Mouse (Mus musculus) kidney, adult 2 months (tissue): ENCODE results near the gene Apobec1. TPM values are rescaled to one million over a fixed set of nuclear protein-coding genes. Genes with fewer than 3 reads are reported as not detected.

Experiments used
- DNase-seq: peaks from one replicate; pipeline ENCODE4 v3.0.0; 2021
- H3K27ac ChIP-seq: fragments of 200-500 bp; 2 replicates; pipeline ENCODE4 v1.5.1; 2012; ENCODE audit warnings: low read depth, low read length, control low read depth, inconsistent platforms; ENCODE audit not compliant: insufficient read depth
- H3K27me3 ChIP-seq: fragments of 200-500 bp; replicated peaks from 2 replicates; pipeline ENCODE4 v1.6.1; 2012; ENCODE audit warnings: mild to moderate bottlenecking, moderate library complexity, low read length, inconsistent platforms; ENCODE audit not compliant: control insufficient read depth, insufficient read depth
- H3K36me3 ChIP-seq: fragments of 200-500 bp; 2 replicates; pipeline ENCODE4 v1.6.1; 2012; ENCODE audit warnings: mild to moderate bottlenecking, moderate library complexity, low read length, inconsistent platforms; ENCODE audit not compliant: control insufficient read depth, insufficient read depth
- H3K4me1 ChIP-seq: fragments of 200-500 bp; 2 replicates; pipeline ENCODE4 v1.6.1; 2011; ENCODE audit warnings: low read length; ENCODE audit not compliant: control insufficient read depth, insufficient read depth
- H3K4me3 ChIP-seq: fragments of 200-500 bp; 2 replicates; pipeline ENCODE4 v1.5.1; 2011; ENCODE audit warnings: mild to moderate bottlenecking, low read depth, low read length, control low read depth; ENCODE audit not compliant: insufficient read depth
- CTCF ChIP-seq: fragments of 200-500 bp; conservative IDR thresholded peaks from 2 replicates; pipeline ENCODE4 v1.5.1; 2011; ENCODE audit warnings: low read depth, mild to moderate bottlenecking, control low read depth, low read length, moderate library complexity, mixed read lengths; ENCODE audit not compliant: insufficient read depth, insufficient read length
- POLR2A ChIP-seq: fragments of 200-500 bp; IDR thresholded peaks from one replicate; pipeline ENCODE4 v1.6.1; 2011; ENCODE audit warnings: low read depth, low read length, control low read depth
- WGBS: fragments of 180-500 bp; shearing (Covaris S2); methylation state at CpG from one replicate; pipeline ENCODE4 v1.1.7; 2018; 5-methylcytosine and 5-hydroxymethylcytosine counted together
- polyA plus RNA-seq: library from polyadenylated mRNA; depleted of rRNA; stranded (reverse); fragments of >200 nt; gene quantifications from 2 replicates; pipeline ENCODE4 v1.2.3, GENCODE M21; 2012

Apobec1 gene
- polyA plus RNA-seq, 1 experiment: 15.2 TPM

DNA sequence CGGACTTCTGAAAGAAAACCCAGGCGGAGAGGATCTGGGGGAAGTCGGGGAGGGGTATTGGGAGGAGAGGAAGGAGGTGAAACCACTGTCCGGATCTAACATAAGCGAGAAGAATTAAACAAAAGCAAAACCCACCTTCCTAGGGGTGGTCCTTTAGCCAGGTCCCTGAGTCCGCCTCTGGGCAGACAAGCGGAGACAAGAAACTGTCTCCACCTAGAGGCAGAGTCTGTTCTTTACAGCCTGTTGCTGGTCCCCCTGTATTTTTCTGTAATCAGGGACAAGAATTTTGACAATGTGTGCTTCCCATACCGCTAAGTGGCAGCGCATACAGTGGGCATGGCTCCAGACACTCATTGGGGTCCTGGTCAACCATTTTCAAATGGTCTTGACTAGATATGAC, 31.2 kb upstream of the Apobec1 start:
- TF ChIP-seq POLR2A (no peak), CTCF (peak; percentile 70)
- Histone ChIP-seq H3K4me1 (no peaks in the 10 kb centered on the region), H3K27ac (no peak overlapping the region), H3K36me3 (no peaks in the 10 kb centered on the region), H3K27me3 (no peaks in the 10 kb centered on the region), H3K4me3 (no peak overlapping the region)
- DNase-seq: peak; percentile 54
- 44% methylated on average over 9 of the region's 9 CpGs for WGBS

DNA sequence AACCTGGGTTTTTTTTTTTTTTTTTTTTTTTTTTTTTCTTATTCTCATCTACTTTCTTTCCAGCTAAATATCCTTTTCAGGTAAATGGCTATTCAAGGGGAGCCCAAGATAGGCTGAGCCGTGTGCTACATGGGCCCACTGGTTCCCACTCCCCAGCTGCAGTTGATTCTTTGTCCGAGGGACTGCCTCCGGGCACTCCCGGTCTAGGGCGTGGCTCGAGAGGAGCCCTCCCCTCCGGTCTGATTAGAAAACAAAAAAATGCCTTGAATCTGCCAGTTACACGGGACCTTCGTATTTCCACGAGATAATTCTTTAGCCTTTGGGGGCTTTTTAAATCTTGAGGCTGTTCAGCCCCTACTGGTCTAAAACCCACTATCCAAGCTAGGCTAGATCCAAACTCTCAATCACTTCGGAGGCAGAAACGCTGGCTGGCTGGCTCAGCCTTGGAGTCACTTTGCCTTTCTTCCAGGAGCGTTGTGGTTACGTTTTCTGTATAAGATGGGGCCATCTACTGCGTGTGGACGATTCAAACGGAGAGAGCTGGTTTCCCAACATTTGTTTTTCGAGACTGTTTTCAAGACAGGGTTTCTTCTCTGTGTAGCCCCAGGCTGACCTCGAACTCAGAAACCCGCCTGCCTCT, 25.3 kb upstream of the Apobec1 start:
- H3K36me3 ChIP-seq: no peaks in the 10 kb centered on the region

GRCm38 (mm10) chr6:122626110-122626509, 23.9 kb upstream of the Apobec1 start, which contains the start of gene Dppa3:
Gene Dppa3 (plus strand): TSS chr6:122626410.
- Histone ChIP-seq H3K27me3 (no peaks in the 10 kb centered on the region), H3K36me3 (no peaks in the 10 kb centered on the region), H3K4me3 (no peak within 1 kb of the TSS), H3K4me1 (no peaks in the 10 kb centered on the region), H3K27ac (no peak within 1 kb of the TSS; the same call in 1 of the 2 replicates)
- no peak for TF ChIP-seq POLR2A
- no peak for TF ChIP-seq CTCF
- WGBS: 92% methylated on average over 8 of the region's 8 CpGs
- DNase-seq: no peak

More for the DNA sequence above, 25.3 kb upstream of the Apobec1 start:
- WGBS: 39% methylated on average over 20 of the region's 20 CpGs
- Histone ChIP-seq H3K4me1 (no peaks in the 10 kb centered on the region), H3K27ac (no peak overlapping the region), H3K4me3 (no peak overlapping the region), H3K27me3 (no peaks in the 10 kb centered on the region)
- no peak for DNase-seq
- TF ChIP-seq POLR2A: no peak

GRCm38 (mm10) chr6:122625156-122625555, 22.9 kb upstream of the Apobec1 start:
- TF ChIP-seq CTCF (no peak), POLR2A (no peak)
- DNase-seq: peak; percentile 95
- no peaks in the 10 kb centered on the region for H3K4me1 ChIP-seq
- WGBS: 42% methylated on average over 4 of the region's 4 CpGs
- H3K36me3 ChIP-seq: no peaks in the 10 kb centered on the region
- no peaks in the 10 kb centered on the region for H3K27me3 ChIP-seq
- no peak overlapping the region; the same call in 1 of the 2 replicates for H3K27ac ChIP-seq
- H3K4me3 ChIP-seq: no peak overlapping the region

- no peaks in the 10 kb centered on the region for H3K36me3 ChIP-seq
- no peak for TF ChIP-seq CTCF
- no peak for TF ChIP-seq POLR2A
- H3K27ac ChIP-seq: peak overlapping the region; percentile 7; the same call in 1 of the 2 replicates
- H3K27me3 ChIP-seq: no peaks in the 10 kb centered on the region
- DNase-seq: no peak
- no peak overlapping the region for H3K4me3 ChIP-seq
- H3K4me1 ChIP-seq: no peaks in the 10 kb centered on the region
- 47% methylated on average over 5 of the region's 5 CpGs for WGBS
These were observed 22.2 kb upstream of the Apobec1 start for GRCm38 (mm10) chr6:122624480-122624879.

- H3K36me3 ChIP-seq: no peaks in the 10 kb centered on the region
- H3K4me1 ChIP-seq: peaks cover 2% of the 10 kb centered on the region; the same call in 1 of the 2 replicates
- WGBS: 86% methylated on average over 6 of the region's 6 CpGs
- H3K27me3 ChIP-seq: no peaks in the 10 kb centered on the region
- no peak for TF ChIP-seq CTCF
- no peak for TF ChIP-seq POLR2A
- no peak for DNase-seq
- H3K4me3 ChIP-seq: no peak overlapping the region
- no peak overlapping the region for H3K27ac ChIP-seq
These were observed 18.8 kb upstream of the Apobec1 start for GRCm38 (mm10) chr6:122621066-122621465.

- DNase-seq: peak; percentile 53
- no peak overlapping the region for H3K4me3 ChIP-seq
- peaks cover 2% of the 10 kb centered on the region; the same call in 1 of the 2 replicates for H3K4me1 ChIP-seq
- no peak for TF ChIP-seq CTCF
- no peak for TF ChIP-seq POLR2A
- H3K36me3 ChIP-seq: no peaks in the 10 kb centered on the region
- H3K27ac ChIP-seq: no peak overlapping the region
- H3K27me3 ChIP-seq: no peaks in the 10 kb centered on the region
- WGBS: 40% methylated on average over 3 of the region's 3 CpGs
These were observed 13.8 kb upstream of the Apobec1 start for GRCm38 (mm10) chr6:122616022-122616421.
